26 mouse cellular contexts compared by ENCODE assay signal in the genomic region with DNA sequence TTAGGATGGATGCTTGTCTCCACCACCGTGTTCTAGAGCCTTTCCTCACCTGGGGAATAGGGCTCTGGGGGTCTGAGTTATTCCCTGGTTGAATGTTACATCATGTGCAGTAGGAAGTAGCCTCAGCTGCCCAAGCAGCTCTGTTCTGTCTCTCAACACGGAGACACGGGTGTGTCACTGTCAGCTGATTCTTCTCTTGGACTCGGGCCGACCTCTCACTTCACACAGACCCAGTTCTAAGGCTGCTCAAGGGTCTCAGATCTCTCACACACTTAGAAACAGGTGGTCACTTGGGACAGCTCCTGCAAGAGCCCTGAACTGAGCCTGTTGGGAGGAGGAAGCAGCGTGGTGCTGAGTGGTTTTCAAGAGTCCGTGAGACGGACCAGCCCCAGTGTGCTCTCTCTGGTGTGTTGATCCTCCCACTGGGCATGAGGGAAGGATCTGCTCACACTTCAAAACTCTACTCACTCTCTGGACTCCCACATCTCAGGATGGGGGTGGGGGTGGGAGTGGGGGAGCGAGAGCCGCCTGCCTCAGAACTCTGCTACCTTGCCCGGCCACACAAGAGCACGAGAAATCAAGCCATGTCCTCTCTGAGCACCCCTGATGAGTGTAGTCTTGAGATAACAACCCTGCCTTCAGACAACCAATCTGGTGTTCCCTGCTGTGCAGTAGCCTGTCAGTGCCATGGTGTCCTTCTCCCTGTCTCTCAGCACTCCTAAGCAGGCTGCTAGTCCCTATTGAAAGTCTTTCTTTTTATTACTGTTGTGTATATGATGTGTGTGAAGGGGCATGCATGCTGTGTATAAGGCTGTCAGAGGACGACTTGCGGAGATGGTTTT. TPM values are rescaled to one million over a fixed set of nuclear protein-coding genes. Genes with fewer than 3 reads are reported as not detected.
DNase-seq lines count a peak whose midpoint lies in the region; ATAC-seq and TF ChIP-seq lines count a peak whose summit lies in the region.
"Had no signal": no experiment of that assay in that cellular context is flagged by ENCODE, and none has a peak within 500 bp of the region (broad histone marks: within the 10 kb centered on the region; RNA-seq: fewer than 3 reads in every experiment).

No protein-coding gene starts in this region.

- no peaks in the 10 kb centered on the region for H3K4me1 ChIP-seq in heart, embryonic 11.5 days (ENCODE audit: control insufficient read depth, insufficient read depth, low read length)
- H3K4me1 ChIP-seq in lung, embryonic 14.5 days (ENCODE audit: insufficient read depth): 0 out of 2 replicates have a peak, but pooled peaks cover 5% of the 10 kb centered on the region
- H3K4me1 ChIP-seq in midbrain, embryonic 11.5 days (ENCODE audit: control insufficient read depth, insufficient read depth, low read length): no peaks in the 10 kb centered on the region
- H3K4me1 ChIP-seq in midbrain, embryonic 16.5 days (ENCODE audit: control insufficient read depth, insufficient read depth, low read length): no peaks in the 10 kb centered on the region
- H3K4me1 ChIP-seq in hindbrain, embryonic 14.5 days (replicated peaks; ENCODE audit: control insufficient read depth, insufficient read depth, low read length): no peaks in the 10 kb centered on the region
- no peaks in the 10 kb centered on the region for H3K4me1 ChIP-seq in hindbrain, embryonic 13.5 days (replicated peaks)
- H3K4me1 ChIP-seq: embryonic facial prominence, embryonic 15.5 days had no signal

- no peak for ATAC-seq in heart, embryonic 11.5 days (replicated peaks; ENCODE audit: insufficient number of reproducible peaks, low FRiP score, low TSS enrichment)
- peak; percentile 84 for ATAC-seq in lung, embryonic 14.5 days (ENCODE audit: insufficient read depth)
- ATAC-seq in midbrain, embryonic 11.5 days (ENCODE audit: low FRiP score): no peak
- ATAC-seq in midbrain, embryonic 16.5 days: no peak
- no peak for ATAC-seq in hindbrain, embryonic 14.5 days (ENCODE audit: low FRiP score)
- no peak for ATAC-seq in hindbrain, embryonic 13.5 days (ENCODE audit: low FRiP score)
- ATAC-seq: CD4-positive, CD25-positive, alpha-beta regulatory T cell, adult 4 months; forebrain, embryonic 14.5 days had no signal

- no peaks in the 10 kb centered on the region for H3K9me3 ChIP-seq in heart, embryonic 11.5 days (replicated peaks; ENCODE audit: control insufficient read depth, low read length)
- no peaks in the 10 kb centered on the region for H3K9me3 ChIP-seq in lung, embryonic 14.5 days (ENCODE audit: low read depth, low read length)
- no peaks in the 10 kb centered on the region for H3K9me3 ChIP-seq in midbrain, embryonic 11.5 days (ENCODE audit: control insufficient read depth, low read length)
- no peaks in the 10 kb centered on the region for H3K9me3 ChIP-seq in midbrain, embryonic 16.5 days (replicated peaks; ENCODE audit: control insufficient read depth, low read length, poor library complexity, severe bottlenecking)
- H3K9me3 ChIP-seq in hindbrain, embryonic 14.5 days (ENCODE audit: control insufficient read depth, low read length): no peaks in the 10 kb centered on the region
- no peaks in the 10 kb centered on the region for H3K9me3 ChIP-seq in hindbrain, embryonic 13.5 days
- H3K9me3 ChIP-seq: embryonic facial prominence, embryonic 15.5 days; forebrain, embryonic 10.5 days; G1E had no signal

- H3K27me3 ChIP-seq in heart, embryonic 11.5 days (ENCODE audit: control insufficient read depth, insufficient read depth, low read length): no peaks in the 10 kb centered on the region
- H3K27me3 ChIP-seq in lung, embryonic 14.5 days (ENCODE audit: insufficient read depth, low read length): no peaks in the 10 kb centered on the region
- no peaks in the 10 kb centered on the region for H3K27me3 ChIP-seq in midbrain, embryonic 11.5 days (ENCODE audit: control insufficient read depth, insufficient read depth, low read length)
- no peaks in the 10 kb centered on the region for H3K27me3 ChIP-seq in midbrain, embryonic 16.5 days (ENCODE audit: control insufficient read depth, insufficient read depth, low read depth, low read length)
- H3K27me3 ChIP-seq in hindbrain, embryonic 14.5 days (ENCODE audit: control insufficient read depth, insufficient read depth, low read length): no peaks in the 10 kb centered on the region
- H3K27me3 ChIP-seq in hindbrain, embryonic 13.5 days: no peaks in the 10 kb centered on the region
- H3K27me3 ChIP-seq: embryonic facial prominence, embryonic 15.5 days had no signal

- no peak for TF ChIP-seq CTCF in lung, embryonic 14.5 days (IDR thresholded peaks at IDR 0.05; ENCODE audit: low read depth)

- H3K36me3 ChIP-seq in heart, embryonic 11.5 days (ENCODE audit: control insufficient read depth, insufficient read depth, low read length): no peaks in the 10 kb centered on the region
- no peaks in the 10 kb centered on the region for H3K36me3 ChIP-seq in lung, embryonic 14.5 days (ENCODE audit: insufficient read depth)
- H3K36me3 ChIP-seq in midbrain, embryonic 11.5 days (ENCODE audit: control insufficient read depth, insufficient read depth, low read length): no peaks in the 10 kb centered on the region
- H3K36me3 ChIP-seq in midbrain, embryonic 16.5 days (ENCODE audit: control insufficient read depth, insufficient read depth, low read length): no peaks in the 10 kb centered on the region
- no peaks in the 10 kb centered on the region for H3K36me3 ChIP-seq in hindbrain, embryonic 14.5 days (replicated peaks; ENCODE audit: control insufficient read depth, insufficient read depth)
- no peaks in the 10 kb centered on the region for H3K36me3 ChIP-seq in hindbrain, embryonic 13.5 days
- H3K36me3 ChIP-seq: embryonic facial prominence, embryonic 15.5 days; forebrain, embryonic 10.5 days; G1E had no signal

- no peak overlapping the region for H3K4me3 ChIP-seq in heart, embryonic 11.5 days (ENCODE audit: low read depth, low read length)
- H3K4me3 ChIP-seq in lung, embryonic 14.5 days (ENCODE audit: low read depth, low read length): no peak overlapping the region
- H3K4me3 ChIP-seq in midbrain, embryonic 11.5 days (ENCODE audit: low read depth, low read length): no peak overlapping the region
- no peak overlapping the region for H3K4me3 ChIP-seq in midbrain, embryonic 16.5 days (ENCODE audit: low read depth, low read length)
- H3K4me3 ChIP-seq in hindbrain, embryonic 14.5 days (replicated peaks; ENCODE audit: low read length): no peak overlapping the region
- H3K4me3 ChIP-seq in hindbrain, embryonic 13.5 days: no peak overlapping the region
- H3K4me3 ChIP-seq: embryonic facial prominence, embryonic 15.5 days; erythroblast, embryonic 14.5 days; forebrain, embryonic 10.5 days; gastrocnemius, adult 2 months had no signal

- H3K4me2 ChIP-seq in heart, embryonic 11.5 days: peak overlapping the region; percentile 4; the same call in 1 of the 2 replicates
- H3K4me2 ChIP-seq in lung, embryonic 14.5 days: 0 out of 2 replicates have a peak overlapping the region, but pooled peaks have one; percentile 1
- H3K4me2 ChIP-seq in midbrain, embryonic 11.5 days: no peak overlapping the region
- H3K4me2 ChIP-seq in midbrain, embryonic 16.5 days (ENCODE audit: low read length): no peak overlapping the region
- H3K4me2 ChIP-seq in hindbrain, embryonic 14.5 days (replicated peaks): no peak overlapping the region
- H3K4me2 ChIP-seq in hindbrain, embryonic 13.5 days: no peak overlapping the region
- H3K4me2 ChIP-seq: embryonic facial prominence, embryonic 15.5 days had no signal

- H3K27ac ChIP-seq in heart, embryonic 11.5 days (ENCODE audit: low read depth, low read length): no peak overlapping the region
- H3K27ac ChIP-seq in lung, embryonic 14.5 days (ENCODE audit: low read depth): no peak overlapping the region
- no peak overlapping the region for H3K27ac ChIP-seq in midbrain, embryonic 11.5 days (ENCODE audit: low read depth, low read length)
- H3K27ac ChIP-seq in midbrain, embryonic 16.5 days (ENCODE audit: low read length): no peak overlapping the region
- no peak overlapping the region for H3K27ac ChIP-seq in hindbrain, embryonic 14.5 days
- H3K27ac ChIP-seq in hindbrain, embryonic 13.5 days: no peak overlapping the region
- H3K27ac ChIP-seq: embryonic facial prominence, embryonic 15.5 days; forebrain, embryonic 10.5 days; gastrocnemius, adult 2 months had no signal

- H3K9ac ChIP-seq in heart, embryonic 11.5 days (ENCODE audit: low read depth, low read length): no peak overlapping the region
- H3K9ac ChIP-seq in lung, embryonic 14.5 days: no peak overlapping the region
- H3K9ac ChIP-seq in midbrain, embryonic 11.5 days (ENCODE audit: low read length): no peak overlapping the region
- no peak overlapping the region for H3K9ac ChIP-seq in midbrain, embryonic 16.5 days (ENCODE audit: low read depth, low read length)
- no peak overlapping the region for H3K9ac ChIP-seq in hindbrain, embryonic 14.5 days
- H3K9ac ChIP-seq in hindbrain, embryonic 13.5 days: no peak overlapping the region
- H3K9ac ChIP-seq: embryonic facial prominence, embryonic 15.5 days had no signal

- no peak for DNase-seq in heart, adult 18-20 months
- DNase-seq in lung, embryonic 14.5 days: peak; percentile 60
- no peak for DNase-seq in lung, postnatal 25 days (ENCODE audit: low spot score)
- peak; percentile 8 for DNase-seq in midbrain, embryonic 11.5 days (ENCODE audit: low spot score, missing footprints)
- no peak for DNase-seq in hindbrain, embryonic 14.5 days (ENCODE audit: low spot score)
- DNase-seq: adrenal gland, postnatal 10 days; B cell, adult 2 months; cerebellum, adult 11 months; cerebellum, adult 8-10 months; cerebellum, postnatal 14 days; embryo, embryonic 11 days; gastrocnemius, adult 2 months; gastrocnemius, postnatal 25 days; heart, postnatal 10 days; heart, postnatal 4 days had no signal

- WGBS in heart, embryonic 11.5 days (ENCODE audit: insufficient replicate concordance): 30% methylated on average over 14 of the region's 14 CpGs
- WGBS in lung, embryonic 14.5 days: 23% methylated on average over 14 of the region's 14 CpGs
- WGBS in midbrain, embryonic 11.5 days: 75% methylated on average over 14 of the region's 14 CpGs
- WGBS in midbrain, embryonic 16.5 days: 81% methylated on average over 14 of the region's 14 CpGs
- WGBS in hindbrain, embryonic 14.5 days: 75% methylated on average over 14 of the region's 14 CpGs
- 83% methylated on average over 14 of the region's 14 CpGs for WGBS in hindbrain, embryonic 13.5 days

RNA-seq across cellular contexts. Expression of gene Mixl1, which starts 12.3 kb away (rescaled TPM):
- 0.34 and 0.42 TPM in 2 replicates for polyA plus RNA-seq in heart, embryonic 11.5 days (2014; fragmentation: Nextera tagmentation; extraction: Ambion mirVana)
- total RNA-seq in heart, adult 18-20 months (2021): not detected
- polyA plus RNA-seq in lung, embryonic 14.5 days (2014; fragmentation: Nextera tagmentation; extraction: Ambion mirVana): 0.33 and 0.45 TPM in 2 replicates
- polyA plus RNA-seq in midbrain, embryonic 11.5 days (2014; fragmentation: Nextera tagmentation; extraction: Ambion mirVana): 0.08 TPM in 1 of 2 replicates, not detected in the other
- polyA plus RNA-seq in midbrain, embryonic 16.5 days (2015; fragmentation: Nextera tagmentation; extraction: Ambion mirVana): 0.15 and 0.32 TPM in 2 replicates
- polyA plus RNA-seq in hindbrain, embryonic 14.5 days (2014; fragmentation: Nextera tagmentation; extraction: Ambion mirVana): 0.16 TPM in 1 of 2 replicates, not detected in the other
- 0.08 TPM in 1 of 2 replicates, not detected in the other for polyA plus RNA-seq in hindbrain, embryonic 13.5 days (2015; fragmentation: Nextera tagmentation; extraction: Ambion mirVana)
- total RNA-seq: adrenal gland, postnatal 10 days; common myeloid progenitor, adult 5-6 weeks; gastrocnemius, adult 2 months; gastrocnemius, postnatal 25 days; granulocyte monocyte progenitor cell, adult 5-6 weeks; heart, postnatal 10 days; heart, postnatal 4 days had no signal
- polyA plus RNA-seq: erythroblast, embryonic 14.5 days; G1E had no signal

RNA-seq across cellular contexts. Expression of gene Acbd3, which starts 16.7 kb away (rescaled TPM):
- 23.0 and 23.7 TPM in 2 replicates for polyA plus RNA-seq in heart, embryonic 11.5 days (2014; fragmentation: Nextera tagmentation; extraction: Ambion mirVana)
- 10 to 100 TPM; 23.3 to 24.8 TPM for total RNA-seq in heart, adult 18-20 months (2021)
- polyA plus RNA-seq in lung, embryonic 14.5 days (2014; fragmentation: Nextera tagmentation; extraction: Ambion mirVana): 26.3 and 27.0 TPM in 2 replicates
- 20.8 and 21.6 TPM in 2 replicates for polyA plus RNA-seq in midbrain, embryonic 11.5 days (2014; fragmentation: Nextera tagmentation; extraction: Ambion mirVana)
- 22.4 and 23.9 TPM in 2 replicates for polyA plus RNA-seq in midbrain, embryonic 16.5 days (2015; fragmentation: Nextera tagmentation; extraction: Ambion mirVana)
- 27.1 and 27.6 TPM in 2 replicates for polyA plus RNA-seq in hindbrain, embryonic 14.5 days (2014; fragmentation: Nextera tagmentation; extraction: Ambion mirVana)
- polyA plus RNA-seq in hindbrain, embryonic 13.5 days (2015; fragmentation: Nextera tagmentation; extraction: Ambion mirVana): 24.5 and 24.9 TPM in 2 replicates

Comparison
In these comparisons a context has a peak if more than half of its experiments do, and no peak if none do; other contexts are left out.
1. DNase-seq: peak in lung, embryonic 14.5 days (single experiment) and midbrain, embryonic 11.5 days (single experiment); none in heart, adult 18-20 months (0 of 2), lung, postnatal 25 days (single experiment) and hindbrain, embryonic 14.5 days (single experiment).
2. H3K4me2 ChIP-seq: peak in heart, embryonic 11.5 days (single experiment) and lung, embryonic 14.5 days (single experiment); none in midbrain, embryonic 11.5 days (single experiment), midbrain, embryonic 16.5 days (single experiment), hindbrain, embryonic 14.5 days (single experiment) and hindbrain, embryonic 13.5 days (single experiment).